Mouse (Mus musculus): ENCODE results near the gene Trim9.

GRCm38 (mm10) chr12:70395061-70395460 is 47.6 kb upstream of the Trim9 start:
- TF ChIP-seq CTCF (IDR thresholded peaks at IDR 0.05; ENCODE audit: extremely low read depth, insufficient read depth, insufficient read length, insufficient replicate concordance) = no peak
- TF ChIP-seq POLR2A (IDR thresholded peaks at IDR 0.05; ENCODE audit: low read depth, low read length) = no peak
